Mouse (Mus musculus): ENCODE results near the gene Esrp2. TPM values are rescaled to one million over a fixed set of nuclear protein-coding genes. Genes with fewer than 3 reads are reported as not detected.

Gene Esrp2
- polyA plus RNA-seq, 1 experiment from 2014 or later, result 0.09 TPM

GRCm38 (mm10) chr8:106131021-106131420, 5.8 kb downstream of the Esrp2 start:
- Histone ChIP-seq H3K4me1 (replicated peaks) (peaks cover 5% of the 10 kb centered on the region), H3K4me3 (replicated peaks) (no peak overlapping the region), H3K27ac (no peak overlapping the region), H3K36me3 (peaks cover 44% of the 10 kb centered on the region), H3K27me3 (peaks cover 33% of the 10 kb centered on the region), H3K9ac (replicated peaks) (no peak overlapping the region), H3K4me2 (replicated peaks) (no peak overlapping the region), H3K9me3 (no peaks in the 10 kb centered on the region)
- no peak for ATAC-seq
- 90% methylated on average over 4 of the region's 4 CpGs for WGBS

GRCm38 (mm10) chr8:106130505-106130904, 6.3 kb downstream of the Esrp2 start:
- H3K4me3 ChIP-seq (replicated peaks), result no peak overlapping the region
- peaks cover 28% of the 10 kb centered on the region for H3K27me3 ChIP-seq
- ATAC-seq, result no peak
- no peaks in the 10 kb centered on the region; the same call in 1 of the 2 replicates for H3K4me1 ChIP-seq (replicated peaks)
- peaks cover 44% of the 10 kb centered on the region for H3K36me3 ChIP-seq
- H3K9ac ChIP-seq (replicated peaks), result no peak overlapping the region
- H3K4me2 ChIP-seq (replicated peaks), result no peak overlapping the region
- H3K9me3 ChIP-seq, result no peaks in the 10 kb centered on the region
- 92% methylated on average over 2 of the region's 2 CpGs for WGBS
- no peak overlapping the region for H3K27ac ChIP-seq

GRCm38 (mm10) chr8:106129997-106130396, 6.8 kb downstream of the Esrp2 start:
- peaks cover 23% of the 10 kb centered on the region for H3K27me3 ChIP-seq
- H3K4me3 ChIP-seq (replicated peaks), result no peak overlapping the region
- no peaks in the 10 kb centered on the region for H3K9me3 ChIP-seq
- H3K4me1 ChIP-seq (replicated peaks), result no peaks in the 10 kb centered on the region
- H3K9ac ChIP-seq (replicated peaks), result no peak overlapping the region
- no peak overlapping the region for H3K4me2 ChIP-seq (replicated peaks)
- H3K36me3 ChIP-seq, result peaks cover 44% of the 10 kb centered on the region
- WGBS, result 94% methylated on average over 2 of the region's 2 CpGs
- no peak for ATAC-seq
- no peak overlapping the region for H3K27ac ChIP-seq

DNA sequence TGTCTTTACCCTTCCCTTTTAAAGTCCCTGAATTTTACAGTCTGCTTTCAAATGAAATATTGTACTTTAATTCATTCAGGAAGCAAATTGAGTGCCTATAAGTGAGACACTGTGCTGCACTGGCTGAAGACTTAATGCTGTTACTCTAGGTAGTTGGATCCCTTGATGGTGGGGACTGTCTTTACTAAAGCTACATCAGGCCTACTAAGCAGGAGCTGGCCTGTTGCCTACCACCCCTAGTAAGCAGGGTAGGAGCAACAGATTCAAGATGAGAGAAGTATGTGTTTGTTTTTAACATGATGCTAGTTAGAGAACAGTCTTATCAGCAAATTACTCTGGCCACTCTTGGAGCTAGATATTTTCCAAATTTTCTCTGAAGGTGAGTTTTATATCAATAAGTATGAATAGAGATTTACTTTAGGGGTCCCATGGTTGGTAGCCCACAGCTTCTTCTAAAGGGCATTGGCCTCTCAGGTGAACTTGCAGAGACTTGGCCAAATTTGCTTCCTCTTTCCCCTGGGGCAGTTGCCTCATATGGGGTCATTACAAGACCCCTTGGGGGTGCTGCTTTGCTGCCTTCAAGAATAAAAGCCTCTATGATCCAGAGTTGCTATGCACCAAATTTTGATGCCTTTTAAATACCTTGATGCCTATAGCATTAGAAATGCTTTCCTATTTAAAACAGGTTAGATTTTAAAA, 7.4 kb downstream of the Esrp2 start:
- H3K36me3 ChIP-seq, result peaks cover 44% of the 10 kb centered on the region
- H3K4me3 ChIP-seq (replicated peaks), result no peak overlapping the region
- no peaks in the 10 kb centered on the region for H3K9me3 ChIP-seq
- H3K4me2 ChIP-seq (replicated peaks), result no peak overlapping the region
- ATAC-seq, result no peak
- no peak overlapping the region for H3K9ac ChIP-seq (replicated peaks)
- H3K27me3 ChIP-seq, result peaks cover 17% of the 10 kb centered on the region
- no peaks in the 10 kb centered on the region for H3K4me1 ChIP-seq (replicated peaks)
- H3K27ac ChIP-seq, result no peak overlapping the region

GRCm38 (mm10) chr8:106127882-106128410, 8.8 kb downstream of the Esrp2 start:
- ATAC-seq, result no peak
- Histone ChIP-seq H3K4me1 (replicated peaks) (no peaks in the 10 kb centered on the region), H3K27ac (no peak overlapping the region), H3K4me3 (replicated peaks) (no peak overlapping the region), H3K27me3 (peaks cover 2% of the 10 kb centered on the region), H3K9me3 (no peaks in the 10 kb centered on the region), H3K4me2 (replicated peaks) (no peak overlapping the region), H3K36me3 (peaks cover 47% of the 10 kb centered on the region), H3K9ac (replicated peaks) (no peak overlapping the region)
- WGBS, result 92% methylated on average over 10 of the region's 10 CpGs

GRCm38 (mm10) chr8:106127054-106127453, 9.7 kb downstream of the Esrp2 start:
- Histone ChIP-seq H3K9me3 (no peaks in the 10 kb centered on the region), H3K4me1 (replicated peaks) (no peaks in the 10 kb centered on the region), H3K27me3 (no peaks in the 10 kb centered on the region), H3K4me2 (replicated peaks) (no peak overlapping the region), H3K36me3 (peaks cover 38% of the 10 kb centered on the region), H3K27ac (no peak overlapping the region), H3K9ac (replicated peaks) (no peak overlapping the region), H3K4me3 (replicated peaks) (no peak overlapping the region)
- no peak for ATAC-seq
- WGBS, result 82% methylated on average over 3 of the region's 3 CpGs

GRCm38 (mm10) chr8:106126055-106126454, 10.7 kb downstream of the Esrp2 start:
- no peak overlapping the region for H3K9ac ChIP-seq (replicated peaks)
- no peak for ATAC-seq

GRCm38 (mm10) chr8:106123443-106123842, 13.3 kb downstream of the Esrp2 start:
- 80% methylated on average over 3 of the region's 3 CpGs for WGBS
- no peak for ATAC-seq

More at GRCm38 (mm10) chr8:106126055-106126454, 10.7 kb downstream of the Esrp2 start:
- WGBS, result 100% methylated on average over 1 of the region's 1 CpGs
- no peaks in the 10 kb centered on the region for H3K4me1 ChIP-seq (replicated peaks)
- no peaks in the 10 kb centered on the region for H3K9me3 ChIP-seq
- H3K4me3 ChIP-seq (replicated peaks), result no peak overlapping the region
- no peak overlapping the region for H3K4me2 ChIP-seq (replicated peaks)
- peaks cover 34% of the 10 kb centered on the region for H3K36me3 ChIP-seq
- no peaks in the 10 kb centered on the region for H3K27me3 ChIP-seq
- no peak overlapping the region for H3K27ac ChIP-seq

GRCm38 (mm10) chr8:106115897-106116296, 20.9 kb downstream of the Esrp2 start:
- no peak overlapping the region for H3K27ac ChIP-seq
- no peak overlapping the region for H3K9ac ChIP-seq (replicated peaks)
- WGBS, result 95% methylated on average over 3 of the region's 3 CpGs
- H3K27me3 ChIP-seq, result no peaks in the 10 kb centered on the region
- H3K36me3 ChIP-seq, result peaks cover 31% of the 10 kb centered on the region
- H3K9me3 ChIP-seq, result no peaks in the 10 kb centered on the region
- no peaks in the 10 kb centered on the region for H3K4me1 ChIP-seq (replicated peaks)
- no peak overlapping the region for H3K4me3 ChIP-seq (replicated peaks)
- H3K4me2 ChIP-seq (replicated peaks), result no peak overlapping the region
- no peak for ATAC-seq

More at GRCm38 (mm10) chr8:106123443-106123842, 13.3 kb downstream of the Esrp2 start:
- no peak overlapping the region for H3K4me2 ChIP-seq (replicated peaks)
- no peak overlapping the region for H3K27ac ChIP-seq
- H3K9ac ChIP-seq (replicated peaks), result no peak overlapping the region
- no peak overlapping the region for H3K4me3 ChIP-seq (replicated peaks)
- peaks cover 25% of the 10 kb centered on the region; the same call in 1 of the 2 replicates for H3K36me3 ChIP-seq
- H3K27me3 ChIP-seq, result no peaks in the 10 kb centered on the region
- H3K9me3 ChIP-seq, result no peaks in the 10 kb centered on the region
- no peaks in the 10 kb centered on the region for H3K4me1 ChIP-seq (replicated peaks)

GRCm38 (mm10) chr8:106112514-106112913, 24.3 kb downstream of the Esrp2 start:
- no peaks in the 10 kb centered on the region for H3K4me1 ChIP-seq (replicated peaks)
- H3K27me3 ChIP-seq, result no peaks in the 10 kb centered on the region
- H3K4me2 ChIP-seq (replicated peaks), result no peak overlapping the region
- H3K4me3 ChIP-seq (replicated peaks), result no peak overlapping the region
- H3K9ac ChIP-seq (replicated peaks), result no peak overlapping the region
- no peaks in the 10 kb centered on the region for H3K9me3 ChIP-seq
- H3K27ac ChIP-seq, result no peak overlapping the region
- no peak for ATAC-seq
- WGBS, result 91% methylated on average over 1 of the region's 1 CpGs
- H3K36me3 ChIP-seq, result peaks cover 43% of the 10 kb centered on the region

GRCm38 (mm10) chr8:106112041-106112440, 24.7 kb downstream of the Esrp2 start:
- no peaks in the 10 kb centered on the region for H3K4me1 ChIP-seq (replicated peaks)
- 83% methylated on average over 2 of the region's 2 CpGs for whole genome bisulfite sequencing
- H3K4me3 ChIP-seq (replicated peaks), result no peak overlapping the region
- H3K9ac ChIP-seq (replicated peaks), result no peak overlapping the region
- H3K27ac ChIP-seq, result no peak overlapping the region
- no peaks in the 10 kb centered on the region for H3K27me3 ChIP-seq
- no peak overlapping the region for H3K4me2 ChIP-seq (replicated peaks)
- ATAC-seq, result no peak
- H3K9me3 ChIP-seq, result no peaks in the 10 kb centered on the region
- peaks cover 44% of the 10 kb centered on the region for H3K36me3 ChIP-seq

DNA sequence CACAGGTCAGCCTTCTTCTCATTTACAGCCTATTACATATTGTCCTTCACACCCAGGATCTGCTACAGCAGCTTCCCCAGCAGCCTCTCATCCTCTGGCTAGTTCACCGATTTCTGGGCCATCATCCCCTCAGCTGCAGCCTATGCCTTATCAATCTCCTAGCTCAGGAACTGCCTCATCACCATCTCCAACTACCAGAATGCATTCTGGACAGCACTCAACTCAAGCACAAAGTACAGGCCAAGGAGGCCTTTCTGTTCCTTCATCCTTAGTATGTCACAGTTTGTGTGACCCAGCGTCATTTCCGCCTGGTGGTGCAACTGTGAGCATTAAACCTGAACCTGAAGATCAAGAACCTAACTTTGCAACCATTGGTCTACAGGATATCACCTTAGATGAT, 28.0 kb downstream of the Esrp2 start:
- Histone ChIP-seq H3K27ac (no peak overlapping the region), H3K4me2 (replicated peaks) (no peak overlapping the region), H3K27me3 (no peaks in the 10 kb centered on the region), H3K9ac (replicated peaks) (no peak overlapping the region), H3K4me3 (replicated peaks) (no peak overlapping the region), H3K4me1 (replicated peaks) (no peaks in the 10 kb centered on the region), H3K9me3 (no peaks in the 10 kb centered on the region), H3K36me3 (peaks cover 40% of the 10 kb centered on the region)
- WGBS, result 95% methylated on average over 3 of the region's 3 CpGs
- no peak for ATAC-seq

DNA sequence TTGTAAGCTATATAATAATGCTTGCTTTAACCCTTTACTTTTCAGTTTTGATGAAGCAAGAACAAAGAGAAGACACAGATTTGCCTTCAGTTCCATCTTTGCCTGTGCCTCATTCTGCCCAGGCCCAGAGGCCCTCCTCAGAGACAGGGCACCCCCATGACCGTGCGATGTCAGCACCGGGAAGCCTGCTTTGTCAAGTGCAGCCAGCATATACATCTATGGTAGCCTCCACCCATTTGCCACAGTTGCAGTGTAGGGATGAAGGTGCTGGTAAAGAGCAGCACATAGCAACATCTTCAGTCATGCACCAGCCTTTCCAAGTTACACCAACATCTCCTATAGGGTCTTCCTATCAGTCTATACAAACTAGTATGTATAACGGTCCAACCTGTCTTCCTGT, 28.7 kb downstream of the Esrp2 start:
- Histone ChIP-seq H3K4me3 (replicated peaks) (no peak overlapping the region), H3K27me3 (no peaks in the 10 kb centered on the region), H3K4me2 (replicated peaks) (no peak overlapping the region), H3K36me3 (peaks cover 44% of the 10 kb centered on the region), H3K9ac (replicated peaks) (no peak overlapping the region), H3K9me3 (no peaks in the 10 kb centered on the region), H3K4me1 (replicated peaks) (no peaks in the 10 kb centered on the region), H3K27ac (no peak overlapping the region)
- no peak for ATAC-seq
- WGBS, result 97% methylated on average over 4 of the region's 4 CpGs
